Mouse (Mus musculus) lung, postnatal 0 days (tissue): ENCODE measurements around the gene Slc5a3.

Source experiments
- CTCF ChIP-seq: IDR thresholded peaks from 2 replicates; pipeline ENCODE4 v1.5.1; 2016; ENCODE audit warnings: antibody characterized with exemption, mild to moderate bottlenecking
- EP300 ChIP-seq: IDR thresholded peaks from 2 replicates; pipeline ENCODE4 v1.6.1; 2016; ENCODE audit warnings: antibody characterized with exemption, mild to moderate bottlenecking, control low read depth

DNA sequence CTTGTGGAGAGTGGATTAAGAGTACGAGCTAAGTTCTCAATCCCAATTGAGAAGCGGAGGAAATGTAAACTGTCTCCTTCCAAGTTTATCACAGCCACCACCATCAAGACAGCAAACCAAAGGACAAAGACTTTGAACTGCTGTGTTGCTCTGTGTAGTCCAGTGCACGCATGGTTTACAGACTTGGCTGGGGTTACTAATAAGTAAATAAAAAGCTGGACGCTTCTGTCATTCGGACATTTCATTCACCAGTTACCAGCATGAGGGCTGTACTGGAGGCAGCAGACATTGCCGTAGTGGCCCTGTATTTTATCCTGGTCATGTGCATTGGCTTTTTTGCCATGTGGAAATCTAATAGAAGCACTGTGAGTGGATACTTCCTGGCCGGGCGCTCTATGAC, 18.7 kb downstream of the Slc5a3 start:
- no peak for TF ChIP-seq CTCF
- no peak for TF ChIP-seq EP300
